Mouse (Mus musculus) ES-Bruce4 (cell line): ENCODE measurements at regions not wholly inside any gene's neighbourhood (a gene's known extent, or its start where the extent isn't known, plus 50 kb on each side); places are given as distances from the start of the nearest gene placed in this dataset.

Experiments used
- CTCF ChIP-seq: IDR thresholded peaks from one replicate; pipeline ENCODE4 v1.8.1; 2011; ENCODE audit warnings: low read depth, low read length
- POLR2A ChIP-seq: IDR thresholded peaks from one replicate; pipeline ENCODE4 v1.8.1; 2011; ENCODE audit warnings: low read length; ENCODE audit not compliant: insufficient read depth

GRCm38 (mm10) chr2:19752753-19753152 lies 95.2 kb downstream of the Otud1 start:
- TF ChIP-seq CTCF (no peak), POLR2A (no peak)
